Mouse (Mus musculus): ENCODE data around the gene Pip4p1. TPM values are rescaled to one million over a fixed set of nuclear protein-coding genes. Genes with fewer than 3 reads are reported as not detected.
A peak's percentile ranks its signal among the peaks of the same experiment; 100 is the strongest.
"Not testable (repeated sequence)": the region's sequence is repeated elsewhere in the genome, so short reads cannot be mapped to it uniquely, and the experiment has no call there.

Gene Pip4p1
- polyA plus RNA-seq, 1 experiment from 2014 or later, result 101 TPM

DNA sequence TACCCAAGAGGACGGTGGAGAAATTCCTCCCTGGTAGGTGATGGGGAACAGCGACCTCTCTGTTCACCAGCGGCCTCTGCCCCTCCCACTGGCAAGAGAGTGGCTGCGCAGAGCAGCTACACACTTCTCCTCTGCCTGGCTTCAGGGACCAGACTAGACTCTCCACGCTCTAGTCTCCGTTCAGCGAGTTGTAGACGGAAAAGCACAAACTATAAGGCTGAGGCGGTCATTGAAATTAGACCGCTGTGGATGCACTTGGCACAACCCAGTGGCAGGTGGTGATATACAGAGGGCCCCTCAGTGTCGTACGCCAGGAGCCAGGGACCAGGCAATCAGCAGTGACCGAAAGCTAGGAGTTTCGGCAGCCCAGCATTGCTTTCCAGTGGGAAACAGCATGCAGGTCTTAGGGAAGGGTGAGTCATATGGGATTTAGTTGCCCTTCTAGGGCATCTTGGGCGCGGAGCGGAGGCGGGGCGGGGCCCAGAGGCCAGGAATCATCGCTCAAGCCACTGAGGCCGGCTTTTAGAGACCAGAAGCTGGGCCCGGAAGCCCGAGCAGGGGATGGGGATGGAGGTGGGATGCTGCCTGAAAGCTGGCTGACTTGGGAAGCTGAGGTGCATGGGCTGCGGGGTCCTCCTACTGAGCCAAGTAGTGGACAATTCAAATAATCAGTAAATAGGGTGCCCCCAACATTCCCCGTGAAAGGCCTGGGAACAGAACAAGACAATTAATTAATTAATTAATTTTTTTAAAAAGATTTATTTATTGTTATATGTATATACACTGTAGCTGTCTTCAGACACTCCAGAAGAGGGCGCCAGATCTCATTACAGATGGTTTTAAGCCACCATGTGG lies 26.5 kb downstream of the Pip4p1 start:
- Histone ChIP-seq H3K4me3 (peak overlapping the region; percentile 44), H3K27me3 (replicated peaks) (no peaks in the 10 kb centered on the region), H3K27ac (peak overlapping the region; percentile 58), H3K4me1 (peaks cover 9% of the 10 kb centered on the region), H3K9me3 (no peaks in the 10 kb centered on the region), H3K4me2 (peak overlapping the region; percentile 68), H3K36me3 (replicated peaks) (no peaks in the 10 kb centered on the region), H3K9ac (peak overlapping the region; percentile 48)
- peak; percentile 92 for ATAC-seq (replicated peaks)
- 3% methylated on average over 26 of the region's 26 CpGs for WGBS

GRCm38 (mm10) chr14:50897992-50898391 lies 32.7 kb downstream of the Pip4p1 start:
- H3K4me2 ChIP-seq; H3K27ac ChIP-seq; H3K9me3 ChIP-seq; H3K4me3 ChIP-seq; H3K27me3 ChIP-seq (replicated peaks); H3K9ac ChIP-seq; H3K36me3 ChIP-seq (replicated peaks); ATAC-seq (replicated peaks): not testable (repeated sequence)
- peaks cover 16% of the 10 kb centered on the region for H3K4me1 ChIP-seq
- WGBS, result 92% methylated on average over 2 of the region's 2 CpGs

GRCm38 (mm10) chr14:50897374-50897765 lies 33.3 kb downstream of the Pip4p1 start, which contains the start of gene Klhl33:
Klhl33 (minus strand) TSS chr14:50897507.
- ATAC-seq (replicated peaks), result peak; percentile 19; the same call in 1 of the 2 replicates
- H3K9me3 ChIP-seq, result no peaks in the 10 kb centered on the region
- peaks cover 16% of the 10 kb centered on the region for H3K4me1 ChIP-seq
- WGBS, result 41% methylated on average over 7 of the region's 7 CpGs
- peak within 1 kb of the TSS; percentile 92 for H3K4me2 ChIP-seq
- no peaks in the 10 kb centered on the region for H3K36me3 ChIP-seq (replicated peaks)
- H3K4me3 ChIP-seq, result peak within 1 kb of the TSS; percentile 58
- H3K9ac ChIP-seq, result peak within 1 kb of the TSS; percentile 69
- peak within 1 kb of the TSS; percentile 32 for H3K27ac ChIP-seq
- H3K27me3 ChIP-seq (replicated peaks), result 0 out of 2 replicates have a peak, but pooled peaks cover 2% of the 10 kb centered on the region

GRCm38 (mm10) chr14:50896747-50897373 lies 33.8 kb downstream of the Pip4p1 start:
- peak overlapping the region; percentile 69 for H3K9ac ChIP-seq

GRCm38 (mm10) chr14:50895985-50896746 lies 34.5 kb downstream of the Pip4p1 start:
- H3K4me3 ChIP-seq, result peak overlapping the region; percentile 58
- no peaks in the 10 kb centered on the region for H3K36me3 ChIP-seq (replicated peaks)
- ATAC-seq (replicated peaks), result peak; percentile 64
- H3K4me2 ChIP-seq, result peak overlapping the region; percentile 92
- H3K27me3 ChIP-seq (replicated peaks), result 0 out of 2 replicates have a peak, but pooled peaks cover 2% of the 10 kb centered on the region
- no peaks in the 10 kb centered on the region for H3K9me3 ChIP-seq
- H3K9ac ChIP-seq, result peak overlapping the region; percentile 69
- WGBS, result 16% methylated on average over 19 of the region's 19 CpGs
- peak overlapping the region; percentile 32; the same call in 1 of the 2 replicates for H3K27ac ChIP-seq
- peaks cover 16% of the 10 kb centered on the region for H3K4me1 ChIP-seq

More at GRCm38 (mm10) chr14:50896747-50897373, 33.8 kb downstream of the Pip4p1 start:
- peak; percentile 85 for ATAC-seq (replicated peaks)
- Histone ChIP-seq H3K4me3 (peak overlapping the region; percentile 58), H3K9me3 (no peaks in the 10 kb centered on the region), H3K27ac (peak overlapping the region; percentile 32), H3K4me1 (peaks cover 16% of the 10 kb centered on the region), H3K4me2 (peak overlapping the region; percentile 92), H3K27me3 (replicated peaks) (0 out of 2 replicates have a peak, but pooled peaks cover 2% of the 10 kb centered on the region), H3K36me3 (replicated peaks) (no peaks in the 10 kb centered on the region)
- 15% methylated on average over 23 of the region's 23 CpGs for WGBS

- no peak overlapping the region for H3K4me3 ChIP-seq
- no peak overlapping the region for H3K4me2 ChIP-seq
- H3K9me3 ChIP-seq, result no peaks in the 10 kb centered on the region
- no peak overlapping the region for H3K27ac ChIP-seq
- peaks cover 16% of the 10 kb centered on the region for H3K4me1 ChIP-seq
- no peak for ATAC-seq (replicated peaks)
- no peak overlapping the region for H3K9ac ChIP-seq
- 0 out of 2 replicates have a peak, but pooled peaks cover 2% of the 10 kb centered on the region for H3K27me3 ChIP-seq (replicated peaks)
- no peaks in the 10 kb centered on the region for H3K36me3 ChIP-seq (replicated peaks)
Observed at GRCm38 (mm10) chr14:50895407-50895806, 35.2 kb downstream of the Pip4p1 start.

DNA sequence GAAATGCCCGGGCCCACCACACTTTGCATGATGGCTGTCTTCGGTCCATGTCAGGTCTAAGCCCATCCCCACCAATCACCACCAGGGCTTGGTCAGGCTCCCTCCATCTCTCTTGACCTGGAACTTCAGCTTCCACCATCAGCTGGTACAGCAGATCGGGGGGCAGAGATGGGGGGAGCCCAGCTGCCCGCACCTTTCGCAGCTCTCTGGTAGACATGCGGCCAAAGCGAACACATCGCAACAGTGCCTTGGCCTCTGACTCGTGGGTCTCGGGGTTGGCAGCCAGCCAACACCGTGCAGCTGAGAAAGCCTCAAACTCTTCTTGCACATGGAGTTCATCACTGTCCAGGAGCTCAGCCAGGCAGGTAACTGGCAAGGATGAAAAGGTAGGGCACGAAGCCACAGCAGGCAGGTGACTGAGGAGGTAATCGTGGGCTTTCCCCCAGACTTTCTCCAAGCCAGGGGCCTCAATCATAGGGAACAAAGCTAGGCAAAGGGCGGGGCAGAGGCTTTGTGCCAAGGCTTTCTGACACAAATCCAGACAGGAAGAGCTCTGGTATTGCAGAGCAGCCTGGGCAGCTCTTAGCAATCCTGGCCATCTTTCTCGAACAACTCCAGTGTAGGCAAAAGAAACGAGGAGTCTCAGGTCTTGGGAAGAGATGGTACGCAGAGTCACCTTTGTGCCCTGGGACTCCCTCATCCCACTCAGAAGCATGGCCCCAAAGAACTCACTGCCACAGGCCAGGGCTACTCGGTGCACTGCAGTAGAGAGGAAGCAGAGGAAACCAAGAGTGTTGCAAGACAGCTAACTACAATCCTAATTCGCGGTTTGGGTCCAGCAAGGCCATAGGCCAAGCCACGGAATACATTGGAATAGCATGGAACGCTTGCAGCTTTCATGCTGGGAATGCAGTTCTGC lies 37.9 kb downstream of the Pip4p1 start:
- WGBS, result 85% methylated on average over 22 of the region's 22 CpGs
- Histone ChIP-seq H3K27me3 (replicated peaks) (0 out of 2 replicates have a peak, but pooled peaks cover 2% of the 10 kb centered on the region), H3K36me3 (replicated peaks) (no peaks in the 10 kb centered on the region), H3K9ac (no peak overlapping the region), H3K4me1 (peaks cover 16% of the 10 kb centered on the region), H3K4me2 (no peak overlapping the region), H3K4me3 (no peak overlapping the region), H3K9me3 (no peaks in the 10 kb centered on the region), H3K27ac (no peak overlapping the region)
- no peak for ATAC-seq (replicated peaks)

- no peak overlapping the region for H3K4me2 ChIP-seq
- H3K9ac ChIP-seq, result no peak overlapping the region
- 87% methylated on average over 7 of the region's 7 CpGs for WGBS
- ATAC-seq (replicated peaks), result no peak
- H3K9me3 ChIP-seq, result no peaks in the 10 kb centered on the region
- no peak overlapping the region for H3K27ac ChIP-seq
- no peaks in the 10 kb centered on the region for H3K36me3 ChIP-seq (replicated peaks)
- no peak overlapping the region for H3K4me3 ChIP-seq
- H3K4me1 ChIP-seq, result peaks cover 12% of the 10 kb centered on the region
- H3K27me3 ChIP-seq (replicated peaks), result 0 out of 2 replicates have a peak, but pooled peaks cover 2% of the 10 kb centered on the region
Observed at GRCm38 (mm10) chr14:50892091-50892490, 38.6 kb downstream of the Pip4p1 start.

DNA sequence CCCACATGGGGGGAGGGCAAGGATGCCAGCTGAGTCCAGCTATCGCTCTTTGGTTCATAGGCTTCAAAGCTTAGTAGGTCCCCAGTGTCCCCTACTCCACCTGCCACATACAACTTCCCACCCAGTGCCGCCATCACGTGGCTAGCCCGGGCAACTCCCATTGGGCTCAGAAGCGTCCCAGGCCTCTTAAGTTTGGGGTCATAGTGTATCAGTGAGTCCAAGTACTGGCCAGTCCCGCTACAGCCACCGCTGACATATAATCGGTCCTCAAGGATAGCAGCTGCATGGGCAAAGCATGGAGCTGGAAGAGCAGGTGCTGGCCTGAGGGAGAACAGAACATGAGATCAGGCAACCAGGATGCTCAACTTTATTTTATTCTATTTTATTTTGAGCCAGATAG lies 39.0 kb downstream of the Pip4p1 start:
- Histone ChIP-seq H3K36me3 (replicated peaks) (no peaks in the 10 kb centered on the region), H3K9ac (no peak overlapping the region), H3K4me2 (no peak overlapping the region), H3K4me3 (no peak overlapping the region), H3K27me3 (replicated peaks) (0 out of 2 replicates have a peak, but pooled peaks cover 2% of the 10 kb centered on the region), H3K4me1 (peaks cover 9% of the 10 kb centered on the region), H3K27ac (no peak overlapping the region), H3K9me3 (no peaks in the 10 kb centered on the region)
- no peak for ATAC-seq (replicated peaks)
- 92% methylated on average over 8 of the region's 8 CpGs for WGBS

- WGBS, result 89% methylated on average over 6 of the region's 6 CpGs
- Histone ChIP-seq H3K36me3 (replicated peaks) (no peaks in the 10 kb centered on the region), H3K4me3 (no peak overlapping the region), H3K27ac (no peak overlapping the region), H3K27me3 (replicated peaks) (no peaks in the 10 kb centered on the region), H3K4me1 (no peaks in the 10 kb centered on the region), H3K9ac (no peak overlapping the region), H3K9me3 (no peaks in the 10 kb centered on the region), H3K4me2 (no peak overlapping the region)
- ATAC-seq (replicated peaks), result no peak
Observed at GRCm38 (mm10) chr14:50876236-50876950, 54.3 kb downstream of the Pip4p1 start.
